Mouse (Mus musculus) bone marrow, adult 2 months (tissue): ENCODE data around the gene Gucy2d. TPM values are rescaled to one million over a fixed set of nuclear protein-coding genes. Genes with fewer than 3 reads are reported as not detected.

Experiments
- H3K27ac ChIP-seq: fragments of 200-500 bp; 2 replicates; pipeline ENCODE4 v1.5.1; 2012; ENCODE audit warnings: low read depth, mild to moderate bottlenecking, control low read depth, inconsistent platforms, low read length; ENCODE audit not compliant: control insufficient read depth, poor library complexity, insufficient read depth
- H3K4me1 ChIP-seq: fragments of 200-500 bp; 2 replicates; pipeline ENCODE4 v1.6.1; 2011; ENCODE audit warnings: low read length; ENCODE audit not compliant: control insufficient read depth, insufficient read depth
- H3K4me3 ChIP-seq: fragments of 200-500 bp; replicated peaks from 2 replicates; pipeline ENCODE3; 2011; ENCODE audit warnings: mild to moderate bottlenecking, low read depth, low read length, control low read depth; ENCODE audit not compliant: control insufficient read depth
- CTCF ChIP-seq: fragments of 200-500 bp; IDR thresholded peaks from 2 replicates; pipeline ENCODE4 v1.5.1; 2011; ENCODE audit warnings: low read length, control low read depth; ENCODE audit not compliant: control insufficient read depth, insufficient read depth
- POLR2A ChIP-seq: fragments of 200-500 bp; IDR thresholded peaks from 2 replicates; pipeline ENCODE4 v1.6.1; 2011; ENCODE audit warnings: low read depth, mild to moderate bottlenecking, control low read depth, low read length, borderline replicate concordance; ENCODE audit not compliant: control insufficient read depth
- WGBS: fragments of 180-500 bp; shearing (Covaris S2); methylation state at CpG from one replicate; pipeline ENCODE4 v1.1.7; 2018; 5-methylcytosine and 5-hydroxymethylcytosine counted together
- polyA plus RNA-seq: library from polyadenylated mRNA; stranded (reverse); fragments of >200 nt; gene quantifications from 2 replicates; pipeline ENCODE4 v1.2.4, GENCODE M21; 2011; ENCODE audit warnings: low replicate concordance; ENCODE audit not compliant: missing spikeins, insufficient read depth, insufficient read length

Gene Gucy2d
- polyA plus RNA-seq, 1 experiment: not detected

DNA sequence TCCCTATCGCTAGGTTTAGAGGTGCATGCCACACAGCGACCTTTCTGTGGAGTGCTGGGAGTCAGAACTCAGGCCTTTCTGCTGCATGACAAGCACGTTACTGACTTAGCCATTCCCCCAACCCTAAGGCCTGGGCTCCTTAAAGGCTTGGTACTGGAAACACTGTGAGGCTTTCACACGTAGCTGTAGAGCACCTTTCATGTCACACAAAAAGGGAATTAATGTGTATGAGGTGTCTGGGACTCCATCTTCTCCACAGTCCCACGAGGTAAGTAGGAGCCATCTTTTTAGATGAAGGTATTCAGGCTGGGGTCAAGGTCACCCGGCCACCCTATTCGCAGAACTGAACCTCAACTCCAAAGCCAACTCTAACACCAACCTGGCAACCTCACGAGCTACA is 41.6 kb downstream of the Gucy2d start:
- Histone ChIP-seq H3K4me3 (no peak overlapping the region), H3K4me1 (peaks cover 4% of the 10 kb centered on the region; the same call in 1 of the 2 replicates), H3K27ac (no peak overlapping the region)
- TF ChIP-seq POLR2A (no peak), CTCF (no peak)
- 84% methylated on average over 8 of the region's 8 CpGs for WGBS

DNA sequence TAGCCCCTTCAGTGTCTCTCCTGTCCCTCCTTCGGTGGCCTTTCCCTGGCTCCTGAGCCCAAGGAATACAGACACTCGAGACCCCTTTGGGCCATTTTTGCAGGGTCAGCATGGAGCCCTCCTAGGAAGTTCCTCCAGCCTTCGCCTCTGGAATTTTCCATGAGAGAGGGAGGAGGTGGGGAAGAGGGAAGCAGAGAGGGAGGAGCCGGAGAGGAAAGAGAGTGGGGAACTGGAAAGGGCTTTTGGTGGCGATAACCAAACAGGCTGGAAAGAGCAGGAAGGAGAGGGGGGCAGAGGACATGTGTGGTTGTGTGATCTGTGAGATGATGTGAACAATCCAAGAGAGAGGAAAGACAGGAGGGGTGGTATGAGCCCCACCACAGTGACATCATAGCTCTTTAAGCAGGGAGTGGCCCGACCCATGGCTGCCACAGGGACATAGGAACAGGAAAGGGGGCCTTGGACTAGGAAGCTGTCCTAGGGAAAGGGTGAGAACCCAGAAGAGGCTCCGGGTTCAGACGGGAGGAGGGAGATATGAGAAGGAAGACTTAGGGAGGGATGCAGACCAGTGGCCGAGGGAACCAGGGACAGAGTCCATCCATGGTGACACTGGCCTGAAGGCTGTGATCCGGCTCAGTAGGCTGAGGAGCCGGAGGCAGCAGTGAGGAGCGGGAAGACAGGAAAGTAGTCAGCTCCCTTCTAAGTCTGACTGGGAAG is 42.5 kb downstream of the Gucy2d start:
- WGBS: 82% methylated on average over 12 of the region's 12 CpGs
- 0 out of 2 replicates have a peak overlapping the region, but pooled peaks have one; percentile 0 for H3K27ac ChIP-seq
- peaks cover 4% of the 10 kb centered on the region; the same call in 1 of the 2 replicates for H3K4me1 ChIP-seq
- H3K4me3 ChIP-seq: no peak overlapping the region
- TF ChIP-seq POLR2A: no peak

DNA sequence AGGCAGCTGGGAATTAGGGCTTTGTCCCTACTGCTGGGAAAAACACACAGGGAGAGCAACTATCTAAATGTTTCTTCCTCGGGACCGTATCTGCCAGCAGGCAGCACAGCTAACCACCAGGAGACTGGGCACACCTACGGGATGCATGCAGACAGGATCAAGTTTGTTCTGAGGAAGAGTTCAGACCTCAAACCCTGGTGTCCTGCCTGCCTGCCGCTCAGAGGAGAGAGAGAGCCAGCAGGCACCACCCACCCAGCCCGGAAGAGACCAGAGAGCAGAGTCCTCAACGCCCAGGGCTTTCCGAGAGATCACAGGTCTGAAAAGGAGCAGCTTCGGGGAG is 43.0 kb downstream of the Gucy2d start:
- Histone ChIP-seq H3K4me3 (no peak overlapping the region), H3K27ac (0 out of 2 replicates have a peak overlapping the region, but pooled peaks have one; percentile 0), H3K4me1 (peaks cover 4% of the 10 kb centered on the region; the same call in 1 of the 2 replicates)
- WGBS: 79% methylated on average over 8 of the region's 8 CpGs
- TF ChIP-seq POLR2A (no peak), CTCF (no peak)

DNA sequence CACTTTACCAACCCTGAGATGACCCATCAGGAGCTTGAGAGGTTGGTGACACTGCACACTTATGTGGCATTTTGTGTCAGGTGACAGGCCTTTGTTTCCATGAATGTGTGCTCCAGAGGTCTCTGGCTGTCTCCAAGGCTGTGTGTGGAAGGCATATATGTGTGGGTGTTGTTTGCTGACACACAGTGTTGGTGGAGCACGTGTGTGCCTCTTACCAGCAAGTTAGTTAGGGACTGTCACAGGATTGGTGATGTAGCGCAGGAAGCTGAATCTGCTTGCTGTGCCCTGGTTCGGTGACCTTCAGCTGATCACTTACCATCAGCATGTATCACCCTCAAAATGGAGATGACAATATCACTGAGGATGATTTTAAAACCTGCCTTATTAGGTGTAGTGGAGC is 44.7 kb downstream of the Gucy2d start:
- TF ChIP-seq POLR2A (no peak), CTCF (no peak)
- no peak overlapping the region for H3K4me3 ChIP-seq
- 80% methylated on average over 3 of the region's 3 CpGs for WGBS
- no peak overlapping the region for H3K27ac ChIP-seq
- peaks cover 6% of the 10 kb centered on the region for H3K4me1 ChIP-seq

DNA sequence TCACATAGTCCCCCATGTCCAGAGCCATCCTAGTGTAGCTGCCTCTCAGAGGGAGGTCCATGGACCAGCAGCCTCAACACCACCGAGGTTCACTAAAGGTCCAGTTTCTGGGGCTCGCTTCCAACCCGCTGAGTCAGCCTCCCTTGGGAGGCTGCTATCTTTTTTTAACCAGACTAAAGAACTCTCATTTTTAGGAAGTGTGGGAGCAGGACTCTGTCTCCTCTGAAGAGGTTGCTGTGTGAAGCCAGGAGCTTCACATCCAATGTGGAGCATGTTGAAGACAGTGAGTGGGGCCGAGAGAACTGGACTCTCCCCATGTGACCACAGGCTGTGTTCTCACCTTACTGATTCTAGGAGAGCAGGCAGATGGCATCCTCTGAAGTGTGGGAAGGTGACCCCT is 45.3 kb downstream of the Gucy2d start:
- H3K27ac ChIP-seq: no peak overlapping the region
- TF ChIP-seq CTCF (no peak), POLR2A (no peak)
- H3K4me1 ChIP-seq: peaks cover 6% of the 10 kb centered on the region
- 50% methylated on average over 4 of the region's 4 CpGs for WGBS
- H3K4me3 ChIP-seq: no peak overlapping the region

DNA sequence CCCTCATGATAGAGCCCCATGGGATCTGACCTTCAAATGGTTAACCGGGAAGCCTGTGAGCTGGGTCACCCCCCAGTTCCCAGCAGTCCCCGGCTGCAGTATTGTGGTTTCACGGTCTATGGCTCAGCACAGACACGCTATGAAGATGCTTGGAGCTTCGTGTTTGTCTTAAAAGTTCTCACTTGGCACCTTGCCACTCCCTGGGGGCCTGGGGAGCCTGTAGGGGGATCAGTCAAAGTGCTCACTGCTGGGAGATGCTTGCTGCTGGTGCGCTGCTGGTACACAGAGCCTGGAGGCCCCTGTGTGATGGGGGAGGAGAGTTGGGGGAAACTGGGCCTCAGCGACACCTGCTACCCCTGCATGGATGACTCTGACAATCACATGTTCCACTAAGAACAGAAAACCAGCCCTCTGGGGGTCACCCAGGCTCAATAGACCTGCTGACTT is 46.3 kb downstream of the Gucy2d start:
- H3K27ac ChIP-seq: no peak overlapping the region
- peaks cover 6% of the 10 kb centered on the region for H3K4me1 ChIP-seq
- WGBS: 57% methylated on average over 7 of the region's 7 CpGs

DNA sequence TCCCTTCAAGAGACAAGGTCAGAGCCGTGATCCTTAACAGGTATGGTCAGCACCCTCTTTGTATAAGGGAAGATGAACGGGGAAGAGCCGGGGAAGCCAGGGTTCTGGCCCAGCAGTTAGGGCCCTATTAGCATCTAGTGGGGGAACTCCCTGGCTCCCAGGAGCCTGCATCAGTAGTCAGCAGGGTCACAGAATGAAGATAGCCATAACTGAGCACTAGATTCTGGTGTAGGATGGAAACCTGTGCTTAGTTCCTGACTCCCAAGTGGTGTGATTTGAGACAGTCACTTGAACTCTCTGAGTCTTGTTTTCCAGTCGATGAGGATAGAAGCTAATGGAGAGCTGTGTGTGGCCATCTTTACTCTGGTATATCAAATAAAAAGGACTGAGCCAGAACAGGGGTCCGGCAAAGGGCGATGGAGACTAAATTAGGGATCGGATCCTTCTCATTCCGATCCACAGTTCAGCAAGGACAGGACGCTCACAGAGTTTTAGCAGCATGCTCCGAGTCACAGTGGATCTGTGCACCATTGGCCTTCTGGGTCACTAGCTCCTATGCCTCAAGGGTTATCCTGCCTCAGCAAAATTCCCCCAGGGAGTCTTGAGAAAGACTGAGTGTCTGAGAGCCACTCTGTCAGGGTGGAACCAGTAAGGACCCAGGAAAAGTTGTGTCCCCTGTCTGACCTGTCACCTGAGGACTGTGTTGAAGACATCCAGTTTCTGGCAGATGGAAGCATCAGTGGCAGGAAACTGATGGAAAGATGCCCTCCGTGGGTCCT is 47.2 kb downstream of the Gucy2d start:
- H3K4me1 ChIP-seq: peaks cover 6% of the 10 kb centered on the region
- TF ChIP-seq POLR2A (no peak), CTCF (no peak)
- WGBS: 84% methylated on average over 11 of the region's 11 CpGs
- no peak overlapping the region for H3K4me3 ChIP-seq
- H3K27ac ChIP-seq: no peak overlapping the region

More for the DNA sequence above, 46.3 kb downstream of the Gucy2d start:
- TF ChIP-seq POLR2A: no peak
- no peak for TF ChIP-seq CTCF
- H3K4me3 ChIP-seq: no peak overlapping the region

DNA sequence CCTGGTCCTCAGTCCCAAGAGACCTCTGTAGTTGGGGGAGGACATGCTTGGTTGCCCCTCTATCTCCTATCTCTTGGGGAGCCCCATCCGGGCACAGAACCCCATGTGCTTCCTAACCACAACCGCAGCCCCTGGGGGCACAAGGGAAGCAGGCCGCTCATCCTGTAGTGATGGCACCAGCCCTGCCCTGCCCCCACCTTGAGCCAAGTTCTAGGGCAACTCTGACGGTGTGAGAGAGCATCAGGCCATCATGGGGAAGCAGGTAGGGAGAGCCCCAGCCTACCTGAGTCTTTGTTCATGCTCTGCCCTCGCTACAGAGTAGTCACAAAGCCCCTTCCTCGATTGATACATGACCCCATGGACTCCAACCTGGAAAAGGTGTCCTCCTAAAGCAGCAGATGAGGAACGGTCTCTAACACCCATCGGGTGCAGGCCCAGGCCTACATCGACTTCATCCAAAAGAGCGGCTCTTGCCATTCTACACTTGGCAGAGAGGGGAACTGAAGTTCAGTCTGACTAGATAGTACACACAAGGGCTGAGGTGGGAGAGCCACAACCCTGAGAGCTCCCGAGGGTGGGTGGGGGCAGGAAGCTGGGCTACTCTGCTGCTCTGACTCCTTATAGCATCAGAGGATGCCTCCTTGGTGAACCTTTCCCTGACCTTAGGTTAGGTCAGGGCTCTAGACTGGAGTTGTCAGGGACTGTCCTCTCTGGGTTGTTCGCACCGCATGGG is 48.3 kb downstream of the Gucy2d start:
- H3K4me3 ChIP-seq: no peak overlapping the region
- TF ChIP-seq CTCF (no peak), POLR2A (no peak)
- H3K4me1 ChIP-seq: peaks cover 6% of the 10 kb centered on the region
- no peak overlapping the region for H3K27ac ChIP-seq
- 51% methylated on average over 13 of the region's 13 CpGs for WGBS
